Mouse (Mus musculus): ENCODE measurements around the gene Nudt21.

DNA sequence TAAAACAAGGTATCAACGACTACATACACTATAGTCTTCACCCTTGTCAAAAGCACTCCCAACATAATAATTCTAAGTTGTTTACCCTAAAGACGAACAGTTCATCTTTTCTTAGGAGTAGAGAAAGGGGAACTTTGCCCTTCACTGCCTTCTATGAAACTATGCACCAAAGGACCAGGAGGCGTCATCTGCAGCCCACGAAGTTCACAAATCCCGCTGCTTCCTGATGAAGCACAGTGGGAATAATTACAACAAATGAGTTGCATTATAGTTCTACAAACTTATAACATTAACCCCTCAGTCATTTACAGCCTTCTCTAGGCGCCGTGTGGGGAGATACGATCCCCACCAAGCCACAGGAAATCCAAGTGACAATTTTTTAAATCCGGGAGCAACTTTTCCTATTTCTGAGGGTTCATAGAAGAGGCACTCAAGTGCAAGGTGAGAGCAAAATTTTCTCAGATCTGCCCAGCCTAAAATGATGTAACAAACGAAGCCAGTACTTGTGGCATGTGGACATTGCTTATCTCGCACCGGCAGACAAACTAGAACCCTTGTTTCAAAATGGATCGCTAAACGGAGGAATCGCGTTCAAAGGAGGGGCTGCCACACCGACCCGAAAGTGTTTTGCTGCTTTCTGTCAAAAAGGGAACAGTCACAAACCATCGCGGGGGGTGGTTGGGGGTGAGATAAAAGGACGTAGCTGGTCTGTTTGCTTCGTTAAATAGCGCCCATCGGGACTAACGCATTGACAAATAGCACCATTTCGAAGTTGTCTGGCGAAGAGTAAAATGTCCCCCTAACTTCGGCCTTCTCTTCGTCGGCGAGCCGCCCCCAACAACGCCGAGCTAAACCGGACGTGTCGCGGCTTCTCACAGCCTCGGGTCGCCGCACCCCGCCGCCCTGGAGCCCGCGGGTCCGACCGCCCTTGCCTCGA is 25.5 kb downstream of the Nudt21 start:
- TF ChIP-seq CTCF (IDR thresholded peaks at IDR 0.05; ENCODE audit: low read depth) = 0 out of 2 replicates have a peak, but pooled peaks have one; percentile 4
- no peak for TF ChIP-seq EP300 (optimal IDR thresholded peaks at IDR 0.05)
